Mouse (Mus musculus) lung, embryonic 14.5 days (tissue): Measurements from ENCODE around the gene Polr3g. TPM values are rescaled to one million over a fixed set of nuclear protein-coding genes. Genes with fewer than 3 reads are reported as not detected.

Source experiments
- ATAC-seq: fragments of 200-750 bp; cut with Nextera tagmentation; 2 replicates; pipeline ENCODE4 v1.8.0; 2017; ENCODE audit warnings: mild to moderate bottlenecking, moderate TSS enrichment, moderate library complexity; ENCODE audit not compliant: insufficient read depth
- DNase-seq: peaks from one replicate; pipeline ENCODE4 v3.0.0-alpha.2; 2015
- H3K27ac ChIP-seq: fragments of 300-500 bp; sonication (generic); 2 replicates; pipeline ENCODE4 v1.5.1; 2014; ENCODE audit warnings: low read depth, mild to moderate bottlenecking, moderate library complexity
- H3K27me3 ChIP-seq: fragments of 300-500 bp; sonication (generic); 2 replicates; pipeline ENCODE4 v1.6.1; 2014; ENCODE audit warnings: low read length, control low read depth; ENCODE audit not compliant: insufficient read depth
- H3K36me3 ChIP-seq: fragments of 300-500 bp; sonication (generic); 2 replicates; pipeline ENCODE4 v1.6.1; 2014; ENCODE audit warnings: control low read depth; ENCODE audit not compliant: insufficient read depth
- H3K4me1 ChIP-seq: fragments of 300-500 bp; sonication (generic); 2 replicates; pipeline ENCODE4 v1.6.1; 2014; ENCODE audit warnings: antibody characterized with exemption, control low read depth; ENCODE audit not compliant: insufficient read depth
- H3K4me2 ChIP-seq: fragments of 300-500 bp; sonication (generic); 2 replicates; pipeline ENCODE4 v1.6.1; 2014; ENCODE audit warnings: mild to moderate bottlenecking
- H3K4me3 ChIP-seq: fragments of 300-500 bp; sonication (generic); 2 replicates; pipeline ENCODE4 v1.5.1; 2014; ENCODE audit warnings: low read depth, low read length
- H3K9ac ChIP-seq: fragments of 300-500 bp; sonication (generic); 2 replicates; pipeline ENCODE4 v1.6.1; 2014
- H3K9me3 ChIP-seq: fragments of 300-500 bp; sonication (generic); 2 replicates; pipeline ENCODE4 v1.6.1; 2016; ENCODE audit warnings: low read depth, low read length, control low read depth
- CTCF ChIP-seq: IDR thresholded peaks from 2 replicates; pipeline ENCODE4 v1.5.1; 2016; ENCODE audit warnings: antibody characterized with exemption, low read depth
- WGBS: fragments of 180-500 bp; shearing (Covaris S2); extraction: QIAGEN DNeasy Blood & Tissue Kit; methylation state at CpG from one replicate; pipeline ENCODE4 v1.1.7; 2014; 5-methylcytosine and 5-hydroxymethylcytosine counted together
- polyA plus RNA-seq: library from polyadenylated mRNA; unstranded; fragments of >200 nt; fragmentation: Nextera tagmentation; extraction: Ambion mirVana; gene quantifications from 2 replicates; pipeline ENCODE4 v1.2.1, GENCODE M21; 2014

Gene Polr3g
- polyA plus RNA-seq, 1 experiment from 2014 or later = 15.1 TPM

DNA sequence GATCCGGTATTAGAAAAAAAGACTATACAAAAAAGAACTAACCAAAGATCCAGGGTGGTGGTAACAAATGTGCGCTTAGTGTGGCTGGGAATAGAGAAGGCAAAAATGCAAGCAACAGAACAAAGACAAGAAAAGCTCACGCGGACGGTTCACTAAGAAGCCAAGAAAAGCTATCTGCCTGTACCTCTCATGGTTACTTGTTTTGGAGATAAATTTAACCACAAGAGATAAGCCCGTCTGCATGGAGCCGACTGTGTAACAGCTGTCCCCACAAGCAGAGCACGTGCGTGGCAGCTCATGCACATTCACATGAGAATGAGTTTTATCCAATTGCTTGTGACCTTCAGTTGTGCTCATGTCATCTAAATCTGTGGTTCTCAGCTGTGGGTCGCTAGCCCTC lies 20.3 kb downstream of the Polr3g start:
- Histone ChIP-seq H3K36me3 (peaks cover 4% of the 10 kb centered on the region; the same call in 1 of the 2 replicates), H3K9me3 (no peaks in the 10 kb centered on the region), H3K4me3 (no peak overlapping the region), H3K9ac (no peak overlapping the region), H3K4me2 (no peak overlapping the region), H3K4me1 (no peaks in the 10 kb centered on the region), H3K27me3 (no peaks in the 10 kb centered on the region), H3K27ac (no peak overlapping the region)
- DNase-seq (peak; percentile 8), ATAC-seq (peak; percentile 52; the same call in 1 of the 2 replicates)
- WGBS = 57% methylated on average over 10 of the region's 10 CpGs
- no peak for TF ChIP-seq CTCF

DNA sequence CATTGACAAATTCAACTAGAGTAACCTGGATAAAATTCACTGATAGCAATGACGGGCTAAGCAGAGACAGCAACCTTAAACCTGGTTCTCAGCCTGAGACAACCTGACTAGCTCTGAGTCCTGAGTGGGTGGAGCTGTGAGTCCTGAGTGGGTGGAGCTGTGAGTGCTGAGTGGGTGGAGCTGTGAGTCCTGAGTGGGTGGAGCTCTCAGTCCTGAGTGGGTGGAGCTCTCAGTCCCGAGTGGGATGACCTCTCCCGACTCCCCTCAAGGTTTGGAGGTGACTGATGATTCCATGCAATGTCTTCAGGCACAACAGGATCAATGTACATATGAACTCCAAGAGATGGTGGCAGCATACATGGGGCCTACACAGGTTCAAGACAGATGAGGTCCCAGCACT lies 21.2 kb downstream of the Polr3g start:
- H3K36me3 ChIP-seq = peaks cover 4% of the 10 kb centered on the region; the same call in 1 of the 2 replicates
- no peak for DNase-seq
- no peak for ATAC-seq
- no peak overlapping the region for H3K9ac ChIP-seq
- H3K4me3 ChIP-seq = no peak overlapping the region
- no peaks in the 10 kb centered on the region for H3K27me3 ChIP-seq
- no peaks in the 10 kb centered on the region for H3K9me3 ChIP-seq
- no peak for TF ChIP-seq CTCF
- WGBS = 88% methylated on average over 3 of the region's 3 CpGs
- no peaks in the 10 kb centered on the region for H3K4me1 ChIP-seq
- H3K27ac ChIP-seq = no peak overlapping the region
- H3K4me2 ChIP-seq = no peak overlapping the region

DNA sequence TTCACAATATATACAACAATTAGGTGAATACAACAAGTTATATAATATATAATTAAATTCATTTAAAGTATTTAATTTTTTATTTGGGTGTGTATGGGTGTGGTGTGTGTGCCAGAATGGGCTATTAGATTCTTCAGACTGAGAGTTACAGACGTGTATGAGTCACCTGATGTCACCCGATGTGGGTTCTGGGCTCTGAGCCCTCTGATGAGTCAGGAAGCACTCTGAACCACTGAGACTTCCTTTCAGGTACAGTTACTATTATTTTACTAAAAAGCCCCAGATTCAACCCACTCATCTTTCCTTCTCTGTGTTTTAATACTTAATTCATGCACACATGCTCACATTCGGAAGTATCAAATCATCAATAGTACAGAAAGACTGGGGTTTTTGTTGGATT lies 25.9 kb downstream of the Polr3g start:
- Histone ChIP-seq H3K27ac (no peak overlapping the region), H3K36me3 (peaks cover 16% of the 10 kb centered on the region; the same call in 1 of the 2 replicates), H3K4me3 (no peak overlapping the region), H3K9me3 (no peaks in the 10 kb centered on the region), H3K9ac (no peak overlapping the region), H3K4me1 (no peaks in the 10 kb centered on the region), H3K27me3 (no peaks in the 10 kb centered on the region), H3K4me2 (no peak overlapping the region)
- DNase-seq (no peak), ATAC-seq (no peak)
- WGBS = 91% methylated on average over 3 of the region's 3 CpGs
- no peak for TF ChIP-seq CTCF

DNA sequence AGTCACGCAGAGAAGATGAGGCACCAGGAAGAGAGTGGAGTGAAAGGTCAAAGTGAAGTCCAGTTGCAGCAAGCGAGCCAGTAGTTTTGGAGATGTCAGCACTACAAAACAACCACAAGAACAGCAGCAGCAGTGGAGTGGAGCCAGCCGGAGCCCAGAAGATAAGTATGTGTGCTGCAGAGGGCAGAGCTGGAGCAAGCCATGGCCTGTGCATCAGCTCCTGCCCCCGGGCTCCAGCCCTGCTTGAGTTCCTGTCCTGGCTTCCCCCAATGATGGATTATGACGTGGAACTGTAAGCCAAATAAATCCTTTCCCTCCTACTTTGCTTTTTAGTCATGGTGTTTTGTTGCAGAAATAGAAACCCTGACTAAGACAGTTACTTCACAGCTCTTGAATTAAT lies 26.6 kb downstream of the Polr3g start:
- no peak overlapping the region for H3K4me3 ChIP-seq
- H3K27ac ChIP-seq = no peak overlapping the region
- 71% methylated on average over 5 of the region's 5 CpGs for WGBS
- DNase-seq (no peak), ATAC-seq (no peak)
- H3K9me3 ChIP-seq = no peaks in the 10 kb centered on the region
- H3K27me3 ChIP-seq = no peaks in the 10 kb centered on the region
- H3K36me3 ChIP-seq = peaks cover 12% of the 10 kb centered on the region; the same call in 1 of the 2 replicates
- H3K4me2 ChIP-seq = no peak overlapping the region
- no peak for TF ChIP-seq CTCF
- H3K9ac ChIP-seq = no peak overlapping the region
- H3K4me1 ChIP-seq = no peaks in the 10 kb centered on the region

DNA sequence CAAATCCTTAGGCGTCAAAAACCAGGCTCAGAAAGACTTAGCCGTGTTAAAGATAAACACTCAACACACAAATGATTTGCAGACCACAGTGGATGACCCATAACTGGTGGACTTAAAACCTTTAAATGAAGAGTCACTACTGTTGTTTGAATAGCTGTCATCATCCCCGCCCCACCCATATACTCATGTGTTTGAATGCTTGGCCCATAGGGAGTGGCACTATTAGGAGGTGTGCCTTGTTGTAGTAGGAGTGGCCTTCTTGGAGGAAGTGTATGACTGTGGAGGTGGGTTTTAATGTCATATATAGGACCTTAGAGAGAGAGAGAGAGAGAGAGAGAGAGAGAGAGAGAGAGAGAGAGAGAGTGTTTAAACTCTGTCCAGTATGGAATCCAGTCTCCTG lies 27.7 kb downstream of the Polr3g start:
- Histone ChIP-seq H3K4me2 (no peak overlapping the region), H3K4me1 (no peaks in the 10 kb centered on the region), H3K9ac (no peak overlapping the region), H3K27ac (no peak overlapping the region), H3K36me3 (peaks cover 12% of the 10 kb centered on the region; the same call in 1 of the 2 replicates), H3K27me3 (no peaks in the 10 kb centered on the region), H3K4me3 (no peak overlapping the region), H3K9me3 (no peaks in the 10 kb centered on the region)
- no peak for ATAC-seq
- TF ChIP-seq CTCF = no peak
- DNase-seq = no peak
- 74% methylated on average over 3 of the region's 3 CpGs for WGBS

DNA sequence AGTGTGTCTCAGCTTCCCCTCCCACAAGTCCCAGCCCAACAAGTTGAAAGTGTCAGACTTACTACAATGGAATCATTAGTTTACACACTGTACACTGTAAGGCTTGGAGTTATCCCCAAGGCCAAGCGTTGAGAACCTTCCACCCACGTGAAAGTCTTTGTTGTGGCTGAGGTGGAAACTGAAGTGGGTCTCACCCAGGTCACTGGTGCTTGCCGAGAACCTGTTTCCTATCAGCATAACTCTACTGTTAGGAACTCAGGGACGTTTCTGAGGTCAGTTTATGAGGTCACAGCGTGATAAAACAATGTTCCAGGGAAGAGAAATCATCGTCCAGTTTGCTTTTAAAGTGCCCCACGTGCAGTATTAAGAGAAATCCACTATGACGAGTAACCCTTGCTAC lies 35.5 kb downstream of the Polr3g start:
- no peaks in the 10 kb centered on the region for H3K27me3 ChIP-seq
- H3K4me3 ChIP-seq = no peak overlapping the region
- no peaks in the 10 kb centered on the region for H3K9me3 ChIP-seq
- no peak for TF ChIP-seq CTCF
- peaks cover 40% of the 10 kb centered on the region for H3K36me3 ChIP-seq
- no peak overlapping the region for H3K9ac ChIP-seq
- no peak overlapping the region for H3K27ac ChIP-seq
- H3K4me2 ChIP-seq = no peak overlapping the region
- no peaks in the 10 kb centered on the region for H3K4me1 ChIP-seq
- 68% methylated on average over 8 of the region's 8 CpGs for WGBS
- DNase-seq = no peak
- no peak for ATAC-seq

DNA sequence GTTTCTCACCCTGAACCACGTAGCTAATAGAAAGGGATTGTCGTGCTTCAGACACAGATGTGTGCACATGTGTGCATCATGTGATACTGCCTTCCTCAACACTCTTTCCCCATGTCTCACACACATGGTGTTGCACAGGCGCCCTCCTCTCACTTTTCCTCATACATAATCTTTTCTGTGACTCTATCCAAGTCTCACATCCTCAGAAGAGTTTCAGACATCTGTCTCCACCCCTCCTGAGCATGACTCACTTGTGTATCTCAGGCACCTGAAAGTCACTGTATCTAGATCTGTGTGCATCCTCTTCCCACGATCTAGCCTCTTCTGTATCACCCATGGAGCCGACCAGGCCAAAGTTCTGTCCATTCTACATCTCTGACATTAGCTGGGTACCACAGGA lies 43.1 kb downstream of the Polr3g start:
- no peak overlapping the region for H3K27ac ChIP-seq
- no peaks in the 10 kb centered on the region for H3K4me1 ChIP-seq
- no peak overlapping the region for H3K4me3 ChIP-seq
- H3K27me3 ChIP-seq = no peaks in the 10 kb centered on the region
- no peaks in the 10 kb centered on the region for H3K9me3 ChIP-seq
- H3K36me3 ChIP-seq = peaks cover 58% of the 10 kb centered on the region
- no peak for ATAC-seq
- 89% methylated on average over 5 of the region's 5 CpGs for WGBS
- no peak for TF ChIP-seq CTCF
- H3K4me2 ChIP-seq = no peak overlapping the region
- DNase-seq = no peak
- H3K9ac ChIP-seq = no peak overlapping the region

DNA sequence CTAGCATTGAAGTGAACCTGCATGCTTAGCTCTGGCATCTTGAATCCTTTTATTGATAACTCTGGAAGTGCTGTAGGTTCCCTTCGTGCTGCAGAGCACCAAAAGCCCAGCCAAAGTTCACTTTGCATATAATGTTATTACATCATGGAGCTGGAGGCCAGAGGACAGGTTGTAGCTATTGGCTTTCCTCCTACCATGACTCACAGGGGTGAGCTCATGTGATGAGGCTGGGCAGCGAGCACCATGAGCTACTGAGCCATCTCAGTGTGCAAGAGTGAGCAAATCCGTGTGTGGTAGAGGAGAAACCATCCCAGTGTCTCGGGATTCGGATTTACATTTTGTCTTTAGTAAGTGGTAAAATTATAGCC lies 46.5 kb downstream of the Polr3g start:
- Histone ChIP-seq H3K4me3 (no peak overlapping the region), H3K27me3 (no peaks in the 10 kb centered on the region), H3K27ac (no peak overlapping the region), H3K9me3 (no peaks in the 10 kb centered on the region), H3K9ac (no peak overlapping the region), H3K4me1 (no peaks in the 10 kb centered on the region), H3K36me3 (peaks cover 51% of the 10 kb centered on the region), H3K4me2 (no peak overlapping the region)
- WGBS = 82% methylated on average over 5 of the region's 5 CpGs
- no peak for TF ChIP-seq CTCF
- ATAC-seq = peak; percentile 47; the same call in 1 of the 2 replicates
- DNase-seq = no peak
